Mouse (Mus musculus) thymus, postnatal 25 days (tissue): ENCODE measurements at regions not wholly inside any gene's neighbourhood (a gene's known extent, or its start where the extent isn't known, plus 50 kb on each side); places are given as distances from the start of the nearest gene placed in this dataset.
"Not testable (repeated sequence)": the region's sequence is repeated elsewhere in the genome, so short reads cannot be mapped to it uniquely, and the experiment has no call there.

Experiments used
- DNase-seq: peaks from one replicate; pipeline ENCODE4 v3.0.0; 2022

GRCm38 (mm10) chrX:50600262-50600661 is 172.0 kb upstream of the Olfr1324 start:
- not testable (repeated sequence) for DNase-seq

GRCm38 (mm10) chrX:50599780-50600179 is 171.5 kb upstream of the Olfr1324 start:
- no peak for DNase-seq

- DNase-seq: not testable (repeated sequence)
These were observed 169.3 kb upstream of the Olfr1324 start for GRCm38 (mm10) chrX:50597626-50598025.

GRCm38 (mm10) chrX:50597105-50597504 is 168.8 kb upstream of the Olfr1324 start:
- no peak for DNase-seq

DNA sequence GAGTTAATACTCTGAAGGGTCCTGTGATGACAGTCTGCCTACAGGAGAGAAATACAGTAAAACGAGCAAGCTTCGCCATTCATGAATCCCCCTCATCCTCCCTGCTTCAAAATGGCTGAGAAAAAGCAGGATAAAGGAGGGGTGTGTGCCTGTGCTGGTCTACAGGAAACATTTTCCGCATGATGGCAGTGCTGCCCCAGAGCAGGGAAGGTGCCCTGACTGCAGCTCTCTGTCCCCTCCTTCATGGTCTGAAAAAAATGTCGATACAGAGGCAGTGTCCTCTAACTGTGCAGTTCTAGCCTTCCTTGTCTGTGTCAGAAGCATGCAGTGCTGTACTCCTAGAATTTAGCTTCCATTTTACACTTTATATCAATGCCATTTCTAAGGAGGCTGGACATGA is 166.7 kb upstream of the Olfr1324 start:
- not testable (repeated sequence) for DNase-seq

DNA sequence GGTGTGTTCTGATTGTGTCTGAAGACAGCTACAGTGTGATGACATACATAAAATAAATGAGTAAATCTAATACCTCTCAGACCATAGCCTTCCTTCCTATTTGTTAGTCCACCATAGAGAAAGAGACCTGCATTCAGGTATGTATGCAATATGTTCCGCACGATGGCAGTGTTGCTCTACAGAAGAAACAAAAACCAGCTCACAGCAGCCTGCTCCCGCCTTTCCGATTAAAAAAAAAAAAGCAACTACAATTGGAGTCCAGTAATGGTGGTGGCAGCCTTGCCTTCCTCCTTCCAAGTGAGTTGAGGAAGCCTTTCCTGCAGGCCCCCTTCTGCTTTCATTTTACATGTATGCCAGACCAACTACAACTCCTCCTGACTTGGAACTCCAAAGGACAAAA is 163.2 kb upstream of the Olfr1324 start:
- DNase-seq: no peak

DNA sequence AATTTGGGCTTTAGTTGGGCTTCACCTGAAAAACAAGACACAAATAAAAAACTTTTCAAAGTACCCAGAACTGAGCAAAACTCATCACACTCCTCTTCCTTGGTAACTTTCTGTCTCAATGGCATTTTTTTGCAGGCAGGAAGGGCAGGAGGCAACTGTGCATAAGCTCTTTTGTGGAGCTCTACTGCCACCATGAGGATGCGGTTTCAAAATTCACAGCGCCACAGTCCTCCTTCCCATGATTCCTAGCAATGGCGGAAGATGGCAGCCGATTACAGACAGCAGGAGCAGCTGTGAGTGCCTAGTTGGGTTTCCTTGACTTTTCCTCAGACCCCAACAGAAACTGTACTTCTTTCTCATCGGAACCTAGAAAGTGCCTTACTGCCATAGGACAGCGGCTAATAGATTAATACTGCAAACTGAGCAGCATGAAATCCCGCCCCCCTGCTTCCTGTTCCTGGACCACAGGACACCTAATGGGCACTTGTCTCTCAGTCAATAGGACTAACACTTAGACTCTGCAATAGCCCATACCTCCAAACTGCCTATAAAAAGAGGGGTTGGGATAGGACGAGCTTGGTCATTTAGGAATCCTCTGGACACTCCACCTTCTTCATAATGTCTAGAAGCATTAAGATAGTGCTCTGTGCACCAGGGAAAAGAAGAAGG is 162.5 kb upstream of the Olfr1324 start:
- no peak for DNase-seq

GRCm38 (mm10) chrX:50588892-50589291 is 160.6 kb upstream of the Olfr1324 start:
- no peak for DNase-seq

GRCm38 (mm10) chrX:50583741-50584580 is 155.7 kb upstream of the Olfr1324 start:
- no peak for DNase-seq

DNA sequence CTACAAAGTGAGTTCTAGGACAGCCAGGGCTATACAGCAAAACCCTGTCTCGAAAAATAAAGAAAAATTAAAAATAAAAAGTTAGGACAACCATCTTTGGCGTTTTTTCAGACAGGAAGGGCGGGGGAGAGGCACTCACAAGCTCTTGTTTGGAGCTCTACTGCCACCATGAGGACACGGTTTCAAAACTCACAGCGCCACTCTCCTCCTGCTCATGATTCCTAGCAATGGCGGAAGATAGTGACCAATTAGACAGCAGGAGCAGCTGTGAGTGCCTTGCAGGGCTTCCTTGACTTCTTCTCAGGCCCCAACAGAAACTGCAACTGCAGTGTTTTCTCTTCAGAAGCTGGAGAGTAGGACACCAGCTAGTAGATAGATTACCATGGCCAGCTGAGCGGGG is 151.9 kb upstream of the Olfr1324 start:
- DNase-seq: no peak

DNA sequence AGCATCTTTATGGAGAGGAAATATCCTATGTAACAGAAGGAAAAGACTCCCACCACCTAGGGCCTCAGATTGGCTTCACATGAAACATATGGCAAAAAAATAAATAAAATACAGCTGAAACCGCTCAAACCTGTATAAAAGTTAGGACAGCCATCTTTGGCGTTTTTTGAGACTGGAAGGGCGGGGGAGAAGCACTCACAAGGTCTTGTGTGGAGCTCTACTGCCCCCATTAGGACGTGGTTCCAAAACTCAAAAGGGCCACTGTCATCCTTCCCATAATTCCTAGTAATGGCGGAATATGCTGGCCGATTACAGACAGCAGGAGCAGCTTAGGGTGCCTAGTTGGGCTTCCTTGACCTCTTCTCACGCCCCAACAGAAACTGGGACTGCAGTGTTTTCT is 148.5 kb upstream of the Olfr1324 start:
- DNase-seq: no peak

DNA sequence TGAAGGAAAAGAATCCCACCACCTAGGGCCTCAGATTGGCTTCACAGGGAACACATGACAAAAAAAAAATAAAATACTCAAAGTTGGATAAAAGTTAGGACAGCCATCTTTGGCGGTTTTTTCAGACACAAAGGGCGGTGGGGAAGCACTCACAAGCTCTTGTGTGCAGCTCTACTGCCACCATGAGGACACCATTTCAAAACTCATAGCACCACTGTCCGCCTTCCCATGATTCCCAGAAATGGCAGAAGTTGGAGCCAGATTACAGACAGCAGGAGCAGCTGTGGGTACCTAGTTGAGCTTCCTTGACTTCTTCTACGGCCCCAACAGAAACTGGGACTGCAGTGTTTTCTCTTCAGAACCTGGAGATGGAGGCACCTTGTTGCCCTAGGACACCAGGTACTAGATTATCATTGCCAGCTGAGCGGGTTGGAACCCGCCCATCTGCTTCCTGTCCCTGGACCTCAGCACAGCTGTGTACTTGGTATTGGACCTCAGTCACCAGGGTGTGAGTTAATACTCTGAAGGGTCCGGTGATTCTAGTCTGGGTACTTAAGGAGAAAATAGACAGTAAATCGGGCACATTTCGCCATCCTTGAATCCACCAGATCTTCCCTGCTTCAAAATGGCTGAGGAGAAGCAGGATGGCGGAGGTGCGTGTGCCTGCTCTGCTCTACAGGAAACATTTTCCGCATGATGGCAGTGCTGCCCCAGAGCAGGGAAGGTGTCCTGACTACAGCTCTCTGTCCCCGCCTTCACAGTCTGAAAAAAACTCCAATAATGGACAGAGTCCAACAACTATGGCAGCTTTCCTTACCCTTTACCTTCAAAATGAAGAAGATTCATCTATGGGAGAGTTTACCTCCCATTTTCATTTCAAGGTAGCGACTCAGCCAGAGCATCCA is 144.1 kb upstream of the Olfr1324 start:
- not testable (repeated sequence) for DNase-seq

DNA sequence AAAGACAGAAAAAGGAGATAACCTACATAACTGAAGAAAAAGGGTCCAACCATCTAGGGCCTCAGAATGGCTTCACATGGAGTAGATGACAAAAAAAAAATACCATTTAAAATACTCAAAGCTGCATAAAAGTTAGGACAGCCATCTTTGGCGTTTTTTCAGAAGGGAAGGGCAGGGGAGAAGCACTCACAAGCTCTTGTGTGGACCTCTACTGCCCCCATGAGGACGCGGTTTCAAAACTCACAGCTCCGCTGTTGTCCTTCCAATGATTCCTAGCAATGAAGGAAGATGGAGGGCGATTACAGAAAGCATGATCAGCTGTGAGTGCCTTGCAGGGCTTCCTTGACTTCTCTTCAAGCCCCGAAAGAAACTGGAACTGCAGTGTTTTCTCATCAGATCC is 140.8 kb upstream of the Olfr1324 start:
- no peak for DNase-seq

DNA sequence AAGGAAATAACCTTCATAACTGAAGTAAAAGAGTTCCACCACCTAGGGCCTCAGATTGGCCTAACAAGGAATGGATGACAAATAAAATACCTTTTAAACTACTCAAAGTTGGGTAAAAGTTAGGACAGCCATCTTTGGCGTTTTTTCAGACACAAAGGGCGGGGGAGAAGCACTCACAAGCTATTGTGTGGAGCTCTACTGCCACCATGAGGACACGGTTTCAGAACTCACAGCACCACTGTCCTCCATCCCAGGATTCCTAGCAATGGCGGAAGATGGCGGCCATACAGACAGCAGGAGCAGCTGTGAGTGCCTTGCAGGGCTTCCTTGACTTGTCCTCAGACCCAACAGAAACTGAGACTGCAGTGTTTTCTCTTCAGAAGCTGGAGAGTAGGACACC is 138.0 kb upstream of the Olfr1324 start:
- no peak for DNase-seq

DNA sequence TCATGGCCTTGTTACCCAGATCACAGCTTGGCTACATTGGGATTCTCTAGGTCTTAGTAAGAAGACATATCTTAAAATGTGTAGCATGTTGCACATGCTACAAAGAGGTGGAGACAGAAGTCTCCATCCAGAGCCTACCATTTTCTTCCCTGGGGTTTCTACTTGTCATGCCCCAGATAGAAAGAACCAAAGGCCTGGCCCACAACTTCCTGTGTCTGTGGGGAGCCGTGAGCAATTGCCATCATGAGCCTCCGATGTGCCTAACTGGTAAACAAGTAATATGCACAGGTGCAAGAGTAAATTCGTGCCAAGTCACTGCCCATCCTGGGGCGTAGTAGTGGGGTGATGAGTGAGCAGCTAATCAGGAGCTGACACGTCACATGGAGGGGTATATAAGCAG is 136.7 kb upstream of the Olfr1324 start:
- not testable (repeated sequence) for DNase-seq

- DNase-seq: no peak
These were observed 132.6 kb upstream of the Olfr1324 start for GRCm38 (mm10) chrX:50560915-50561314.

DNA sequence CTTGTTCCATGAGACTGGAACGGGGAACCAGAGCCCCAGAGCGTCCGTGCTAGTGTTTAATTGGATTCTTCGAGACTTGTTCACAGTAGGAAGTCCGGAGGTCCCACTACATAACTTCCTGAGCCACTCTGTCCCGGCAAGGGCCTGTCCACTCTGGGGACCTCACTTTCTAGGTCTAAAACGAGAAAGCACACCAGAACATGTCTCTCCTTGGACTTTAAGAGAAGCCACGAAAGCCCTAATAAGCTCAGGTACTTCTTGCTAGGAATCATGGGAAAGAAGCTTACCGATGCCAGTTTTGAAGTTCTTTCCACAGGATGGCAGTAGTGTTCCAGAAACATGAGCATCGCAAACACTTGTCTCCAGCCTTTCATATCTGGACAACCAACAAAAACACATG is 122.0 kb upstream of the Olfr1324 start:
- DNase-seq: no peak

DNA sequence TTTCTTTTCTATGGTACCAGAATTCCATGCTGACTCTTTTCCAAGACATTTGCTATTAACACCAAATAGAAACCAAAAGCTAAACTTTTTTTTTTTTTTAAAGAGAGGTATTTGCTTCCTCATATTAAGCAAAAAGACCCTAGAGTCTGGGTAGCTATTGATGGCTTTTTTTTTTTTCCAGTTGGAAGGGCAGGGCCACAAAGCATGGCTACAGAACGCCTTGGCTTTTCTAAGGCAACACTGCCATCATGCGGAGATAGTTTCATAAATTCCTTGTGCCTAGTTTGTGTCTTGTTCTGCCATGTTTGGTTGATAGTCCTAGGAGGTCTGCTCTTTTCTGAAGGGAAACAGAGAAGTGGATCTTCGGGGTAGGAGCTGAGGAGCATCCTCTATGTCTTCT is 121.4 kb upstream of the Olfr1324 start:
- DNase-seq: no peak

DNA sequence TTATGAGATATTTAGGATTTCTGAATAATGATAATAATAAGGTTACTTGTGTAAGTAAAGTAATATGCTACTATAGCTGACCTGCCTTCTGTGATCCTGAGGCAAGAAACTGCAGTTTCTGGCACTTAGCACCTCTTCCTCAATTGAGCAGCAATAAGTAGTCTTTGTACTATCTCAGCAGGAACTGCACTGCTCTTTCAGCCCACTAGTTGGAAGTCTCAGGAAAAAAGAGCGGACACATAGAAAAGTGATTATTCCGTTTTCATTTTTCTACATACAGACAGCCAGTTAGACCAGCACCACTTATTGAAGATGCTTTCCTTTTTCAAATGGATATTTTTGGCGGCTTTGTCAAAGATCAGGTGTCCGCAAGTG is 109.5 kb upstream of the Olfr1324 start:
- not testable (repeated sequence) for DNase-seq

GRCm38 (mm10) chrX:50537122-50537784 is 109.0 kb upstream of the Olfr1324 start:
- DNase-seq: peak; percentile 56

DNA sequence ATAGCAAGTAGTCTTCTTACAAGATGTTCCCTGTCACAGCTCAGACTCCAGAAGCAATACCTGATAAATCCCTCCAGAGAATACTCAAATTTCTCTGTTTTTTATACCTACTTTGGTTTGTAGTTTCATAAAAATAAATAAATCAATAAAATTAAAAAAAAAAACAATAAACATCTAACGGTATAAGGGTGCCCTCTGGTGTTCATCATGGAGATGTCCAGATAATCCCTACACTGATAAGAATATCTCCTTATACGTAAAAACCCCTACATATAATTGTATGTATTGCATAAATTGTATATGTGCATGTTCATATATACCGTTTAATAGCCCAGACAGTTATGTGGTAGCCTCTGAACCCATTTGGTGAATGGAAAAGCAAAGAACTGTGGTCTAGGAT is 75.7 kb upstream of the Olfr1324 start:
- no peak for DNase-seq

- no peak for DNase-seq
These were observed 72.9 kb upstream of the Olfr1324 start for GRCm38 (mm10) chrX:50501181-50501580.

GRCm38 (mm10) chrX:50490477-50490967 is 62.2 kb upstream of the Olfr1324 start:
- not testable (repeated sequence) for DNase-seq
